Mouse (Mus musculus) embryo, embryonic 10.5 days (tissue): Measurements from ENCODE around the gene Kif5c.
A peak's percentile ranks its signal among the peaks of the same experiment; 100 is the strongest.

Experiments used
- DNase-seq: peaks from one replicate; pipeline ENCODE4 v3.0.0-alpha.2; 2015; ENCODE audit warnings: low spot score

Gene Kif5c

GRCm38 (mm10) chr2:49618829-49619718 is at the start of gene Kif5c:
TSS of gene Kif5c (plus strand) at chr2:49619298.
- DNase-seq: peak; percentile 93

GRCm38 (mm10) chr2:49569862-49570777 is 49.0 kb upstream of the Kif5c start:
- no peak for DNase-seq

- DNase-seq: no peak
Measured at GRCm38 (mm10) chr2:49570778-49571101, 48.4 kb upstream of the Kif5c start.

- DNase-seq: no peak
Measured at GRCm38 (mm10) chr2:49571159-49571920, 47.8 kb upstream of the Kif5c start.

- DNase-seq: peak; percentile 36
Measured at GRCm38 (mm10) chr2:49572111-49572642, 46.9 kb upstream of the Kif5c start.

- no peak for DNase-seq
Measured at GRCm38 (mm10) chr2:49572684-49573083, 46.4 kb upstream of the Kif5c start.

GRCm38 (mm10) chr2:49573282-49573681 is 45.8 kb upstream of the Kif5c start:
- no peak for DNase-seq

- no peak for DNase-seq
Measured at GRCm38 (mm10) chr2:49580585-49580984, 38.5 kb upstream of the Kif5c start.

- DNase-seq: no peak
Measured at GRCm38 (mm10) chr2:49582546-49582945, 36.6 kb upstream of the Kif5c start.

- DNase-seq: no peak
Measured at GRCm38 (mm10) chr2:49583311-49583710, 35.8 kb upstream of the Kif5c start.

- no peak for DNase-seq
Measured at GRCm38 (mm10) chr2:49590450-49590849, 28.6 kb upstream of the Kif5c start.

GRCm38 (mm10) chr2:49592926-49593325 is 26.2 kb upstream of the Kif5c start:
- DNase-seq: peak; percentile 55

- DNase-seq: no peak
Measured at GRCm38 (mm10) chr2:49594886-49595285, 24.2 kb upstream of the Kif5c start.

- DNase-seq: no peak
Measured at GRCm38 (mm10) chr2:49596318-49596717, 22.8 kb upstream of the Kif5c start.

- no peak for DNase-seq
Measured at GRCm38 (mm10) chr2:49600021-49600681, 18.9 kb upstream of the Kif5c start.

- DNase-seq: peak; percentile 30
Measured at GRCm38 (mm10) chr2:49602791-49603349, 16.2 kb upstream of the Kif5c start.

- DNase-seq: no peak
Measured at GRCm38 (mm10) chr2:49609611-49610010, 9.5 kb upstream of the Kif5c start.

GRCm38 (mm10) chr2:49616765-49617164 is 2.3 kb upstream of the Kif5c start:
- no peak for DNase-seq

GRCm38 (mm10) chr2:49619719-49620522 is 823 bp downstream of the Kif5c start:
- peak; percentile 47 for DNase-seq

GRCm38 (mm10) chr2:49620626-49621117 is 1.6 kb downstream of the Kif5c start:
- DNase-seq: peak; percentile 75
